Mouse (Mus musculus): ENCODE results near the gene Cd4. TPM values are rescaled to one million over a fixed set of nuclear protein-coding genes. Genes with fewer than 3 reads are reported as not detected.

Cd4 gene
- polyA plus RNA-seq, 1 experiment from 2014 or later = 0.27 TPM

DNA sequence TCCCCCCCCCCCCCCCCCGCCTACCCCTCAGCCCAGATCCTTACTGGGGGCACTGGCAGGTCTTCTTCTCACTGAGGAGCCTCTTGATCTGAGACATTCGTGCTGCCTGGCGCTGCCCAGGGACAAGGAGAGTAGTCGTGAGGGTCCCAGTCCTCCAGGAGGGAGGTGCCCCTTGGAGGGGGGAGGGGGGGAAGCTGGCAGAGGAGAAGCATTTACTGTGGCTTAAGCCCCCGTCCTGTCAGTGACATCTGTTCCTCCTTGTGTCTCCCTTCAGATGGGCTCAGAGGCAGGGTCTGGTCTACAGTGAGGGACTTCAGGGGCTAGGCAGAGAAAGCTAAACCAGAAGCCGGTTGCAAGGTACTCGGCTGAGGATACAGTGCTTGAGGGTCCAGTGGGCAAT is 21.5 kb downstream of the Cd4 start:
- Histone ChIP-seq H3K4me3 (replicated peaks; ENCODE audit: low read length) (no peak overlapping the region), H3K9me3 (ENCODE audit: control insufficient read depth, low read length) (no peaks in the 10 kb centered on the region), H3K27ac (no peak overlapping the region), H3K27me3 (ENCODE audit: control insufficient read depth, insufficient read depth, low read length) (no peaks in the 10 kb centered on the region), H3K4me1 (replicated peaks; ENCODE audit: control insufficient read depth, insufficient read depth, low read length) (peaks cover 21% of the 10 kb centered on the region), H3K36me3 (replicated peaks; ENCODE audit: control insufficient read depth, insufficient read depth) (no peaks in the 10 kb centered on the region), H3K4me2 (replicated peaks) (no peak overlapping the region), H3K9ac (0 out of 2 replicates have a peak overlapping the region, but pooled peaks have one; percentile 11)
- DNase-seq (ENCODE audit: low spot score) = no peak
- 62% methylated on average over 6 of the region's 7 CpGs for WGBS
- ATAC-seq (ENCODE audit: low FRiP score) = no peak

GRCm38 (mm10) chr6:124865766-124866362 is 22.2 kb downstream of the Cd4 start:
- H3K9ac ChIP-seq = peak overlapping the region; percentile 16
- ATAC-seq (ENCODE audit: low FRiP score) = no peak
- no peak overlapping the region for H3K4me2 ChIP-seq (replicated peaks)
- no peak for DNase-seq (ENCODE audit: low spot score)
- no peaks in the 10 kb centered on the region; the same call in 1 of the 2 replicates for H3K36me3 ChIP-seq (replicated peaks; ENCODE audit: control insufficient read depth, insufficient read depth)
- no peak overlapping the region for H3K4me3 ChIP-seq (replicated peaks; ENCODE audit: low read length)
- peaks cover 28% of the 10 kb centered on the region for H3K4me1 ChIP-seq (replicated peaks; ENCODE audit: control insufficient read depth, insufficient read depth, low read length)
- no peaks in the 10 kb centered on the region for H3K27me3 ChIP-seq (ENCODE audit: control insufficient read depth, insufficient read depth, low read length)
- 54% methylated on average over 18 of the region's 18 CpGs for WGBS
- H3K9me3 ChIP-seq (ENCODE audit: control insufficient read depth, low read length) = no peaks in the 10 kb centered on the region
- no peak overlapping the region for H3K27ac ChIP-seq

GRCm38 (mm10) chr6:124863658-124864298 is 24.2 kb downstream of the Cd4 start, which contains the start of gene Gpr162:
TSS of gene Gpr162 (minus strand) at chr6:124863983.
- Histone ChIP-seq H3K4me3 (replicated peaks; ENCODE audit: low read length) (peak within 1 kb of the TSS; percentile 62), H3K27me3 (ENCODE audit: control insufficient read depth, insufficient read depth, low read length) (no peaks in the 10 kb centered on the region), H3K9ac (peak within 1 kb of the TSS; percentile 92), H3K27ac (peak within 1 kb of the TSS; percentile 91), H3K4me2 (replicated peaks) (peak within 1 kb of the TSS; percentile 64), H3K36me3 (replicated peaks; ENCODE audit: control insufficient read depth, insufficient read depth) (peaks cover 11% of the 10 kb centered on the region; the same call in 1 of the 2 replicates), H3K4me1 (replicated peaks; ENCODE audit: control insufficient read depth, insufficient read depth, low read length) (peaks cover 38% of the 10 kb centered on the region), H3K9me3 (ENCODE audit: control insufficient read depth, low read length) (no peaks in the 10 kb centered on the region)
- DNase-seq (ENCODE audit: low spot score) (peak; percentile 62), ATAC-seq (ENCODE audit: low FRiP score) (peak; percentile 61)
- WGBS = under 1% methylated on average over 39 of the region's 43 CpGs

- peak; percentile 37; the same call in 1 of the 2 replicates for ATAC-seq (ENCODE audit: low FRiP score)
- Histone ChIP-seq H3K4me3 (replicated peaks; ENCODE audit: low read length) (peak overlapping the region; percentile 62), H3K36me3 (replicated peaks; ENCODE audit: control insufficient read depth, insufficient read depth) (peaks cover 12% of the 10 kb centered on the region; the same call in 1 of the 2 replicates), H3K4me2 (replicated peaks) (peak overlapping the region; percentile 64), H3K4me1 (replicated peaks; ENCODE audit: control insufficient read depth, insufficient read depth, low read length) (peaks cover 44% of the 10 kb centered on the region), H3K9me3 (ENCODE audit: control insufficient read depth, low read length) (no peaks in the 10 kb centered on the region), H3K9ac (peak overlapping the region; percentile 92), H3K27ac (peak overlapping the region; percentile 91), H3K27me3 (ENCODE audit: control insufficient read depth, insufficient read depth, low read length) (no peaks in the 10 kb centered on the region)
- no peak for DNase-seq (ENCODE audit: low spot score)
- WGBS = 1% methylated on average over 16 of the region's 16 CpGs
These were observed 24.8 kb downstream of the Cd4 start for GRCm38 (mm10) chr6:124863125-124863657.

- no peaks in the 10 kb centered on the region for H3K27me3 ChIP-seq (ENCODE audit: control insufficient read depth, insufficient read depth, low read length)
- H3K27ac ChIP-seq = peak overlapping the region; percentile 91
- peak; percentile 6; the same call in 1 of the 2 replicates for ATAC-seq (ENCODE audit: low FRiP score)
- H3K4me2 ChIP-seq (replicated peaks) = peak overlapping the region; percentile 64
- WGBS = 8% methylated on average over 8 of the region's 8 CpGs
- H3K9me3 ChIP-seq (ENCODE audit: control insufficient read depth, low read length) = no peaks in the 10 kb centered on the region
- peak overlapping the region; percentile 62 for H3K4me3 ChIP-seq (replicated peaks; ENCODE audit: low read length)
- H3K4me1 ChIP-seq (replicated peaks; ENCODE audit: control insufficient read depth, insufficient read depth, low read length) = peaks cover 49% of the 10 kb centered on the region
- peak overlapping the region; percentile 92 for H3K9ac ChIP-seq
- peaks cover 12% of the 10 kb centered on the region; the same call in 1 of the 2 replicates for H3K36me3 ChIP-seq (replicated peaks; ENCODE audit: control insufficient read depth, insufficient read depth)
- DNase-seq (ENCODE audit: low spot score) = no peak
These were observed 25.5 kb downstream of the Cd4 start for GRCm38 (mm10) chr6:124862406-124863124.

DNA sequence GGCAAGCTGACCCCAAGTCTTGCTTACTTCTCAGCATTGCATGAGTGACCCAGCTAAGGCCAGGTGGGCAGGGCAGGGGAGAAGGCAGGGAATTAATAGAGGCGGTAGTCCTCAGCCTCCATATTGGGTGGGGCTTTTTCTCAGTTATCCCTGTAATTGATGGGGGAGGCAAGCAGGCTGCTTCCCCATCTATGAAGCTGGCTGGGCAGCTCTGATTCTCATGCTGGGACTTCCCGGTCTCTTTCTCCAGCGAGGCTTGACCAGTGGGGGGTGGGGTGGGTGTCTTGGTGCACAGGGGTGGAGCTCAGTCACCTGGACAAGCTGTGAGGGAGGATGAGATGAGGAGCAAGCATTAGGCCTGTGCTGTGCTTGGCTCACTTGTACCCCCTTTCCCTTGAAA is 26.2 kb downstream of the Cd4 start:
- 35% methylated on average over 3 of the region's 3 CpGs for WGBS
- ATAC-seq (ENCODE audit: low FRiP score) (no peak), DNase-seq (ENCODE audit: low spot score) (no peak)
- H3K4me1 ChIP-seq (replicated peaks; ENCODE audit: control insufficient read depth, insufficient read depth, low read length) = peaks cover 49% of the 10 kb centered on the region
- peak overlapping the region; percentile 91; the same call in 1 of the 2 replicates for H3K27ac ChIP-seq
- H3K9me3 ChIP-seq (ENCODE audit: control insufficient read depth, low read length) = no peaks in the 10 kb centered on the region
- H3K27me3 ChIP-seq (ENCODE audit: control insufficient read depth, insufficient read depth, low read length) = no peaks in the 10 kb centered on the region
- peak overlapping the region; percentile 62 for H3K4me3 ChIP-seq (replicated peaks; ENCODE audit: low read length)
- H3K4me2 ChIP-seq (replicated peaks) = peak overlapping the region; percentile 64
- H3K36me3 ChIP-seq (replicated peaks; ENCODE audit: control insufficient read depth, insufficient read depth) = peaks cover 12% of the 10 kb centered on the region; the same call in 1 of the 2 replicates
- H3K9ac ChIP-seq = peak overlapping the region; percentile 92

DNA sequence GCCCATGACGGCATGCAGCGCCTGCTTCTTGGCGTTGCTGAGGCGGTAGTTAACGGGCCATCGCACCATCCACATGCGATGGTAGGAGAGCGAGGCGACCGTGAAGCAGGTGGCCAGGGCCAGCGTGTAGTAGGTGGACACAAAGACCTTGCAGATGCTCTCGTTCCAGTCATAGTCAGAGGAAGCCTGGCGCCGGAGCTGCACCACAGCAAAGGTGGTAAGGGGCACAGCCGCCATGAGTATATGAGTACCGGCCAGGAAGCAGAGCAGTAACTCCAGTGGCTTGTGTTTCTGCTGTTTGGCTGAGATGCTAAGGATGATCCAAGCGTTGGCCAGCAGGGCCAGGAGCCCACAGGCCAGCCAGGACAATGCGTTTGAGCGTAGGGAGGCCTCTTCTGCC is 26.8 kb downstream of the Cd4 start:
- Histone ChIP-seq H3K4me2 (replicated peaks) (peak overlapping the region; percentile 64), H3K27ac (no peak overlapping the region), H3K36me3 (replicated peaks; ENCODE audit: control insufficient read depth, insufficient read depth) (peaks cover 12% of the 10 kb centered on the region; the same call in 1 of the 2 replicates), H3K9me3 (ENCODE audit: control insufficient read depth, low read length) (no peaks in the 10 kb centered on the region), H3K27me3 (ENCODE audit: control insufficient read depth, insufficient read depth, low read length) (no peaks in the 10 kb centered on the region), H3K4me3 (replicated peaks; ENCODE audit: low read length) (0 out of 2 replicates have a peak overlapping the region, but pooled peaks have one; percentile 62), H3K4me1 (replicated peaks; ENCODE audit: control insufficient read depth, insufficient read depth, low read length) (peaks cover 49% of the 10 kb centered on the region), H3K9ac (peak overlapping the region; percentile 92; the same call in 1 of the 2 replicates)
- no peak for DNase-seq (ENCODE audit: low spot score)
- ATAC-seq (ENCODE audit: low FRiP score) = no peak
- 79% methylated on average over 19 of the region's 19 CpGs for WGBS

GRCm38 (mm10) chr6:124860511-124860910 is 27.5 kb downstream of the Cd4 start:
- H3K4me2 ChIP-seq (replicated peaks) = peak overlapping the region; percentile 64
- WGBS = 78% methylated on average over 9 of the region's 9 CpGs
- H3K4me3 ChIP-seq (replicated peaks; ENCODE audit: low read length) = no peak overlapping the region
- H3K9me3 ChIP-seq (ENCODE audit: control insufficient read depth, low read length) = no peaks in the 10 kb centered on the region
- peak overlapping the region; percentile 55; the same call in 1 of the 2 replicates for H3K27ac ChIP-seq
- no peak for DNase-seq (ENCODE audit: low spot score)
- peak overlapping the region; percentile 37 for H3K9ac ChIP-seq
- peaks cover 12% of the 10 kb centered on the region; the same call in 1 of the 2 replicates for H3K36me3 ChIP-seq (replicated peaks; ENCODE audit: control insufficient read depth, insufficient read depth)
- no peaks in the 10 kb centered on the region for H3K27me3 ChIP-seq (ENCODE audit: control insufficient read depth, insufficient read depth, low read length)
- no peak for ATAC-seq (ENCODE audit: low FRiP score)
- H3K4me1 ChIP-seq (replicated peaks; ENCODE audit: control insufficient read depth, insufficient read depth, low read length) = peaks cover 56% of the 10 kb centered on the region

Measured in hindbrain, embryonic 14.5 days (tissue).